Mouse (Mus musculus) ES-Bruce4 (cell line): ENCODE results near the gene Unc5c.

Source experiments
- CTCF ChIP-seq: IDR thresholded peaks from one replicate; pipeline ENCODE4 v1.8.1; 2011; ENCODE audit warnings: low read depth, low read length
- POLR2A ChIP-seq: IDR thresholded peaks from one replicate; pipeline ENCODE4 v1.8.1; 2011; ENCODE audit warnings: low read length; ENCODE audit not compliant: insufficient read depth

- TF ChIP-seq CTCF (no peak), POLR2A (no peak)
These were observed 246.6 kb downstream of the Unc5c start for GRCm38 (mm10) chr3:141711601-141712000.
